Mouse (Mus musculus): Measurements from ENCODE around the gene Fance.

Fance gene

GRCm38 (mm10) chr17:28313212-28313879 lies at the start of gene Fance:
Gene Fance (plus strand): TSS chr17:28313519.
- in situ Hi-C loops (cut with MboI; ENCODE audit: unreplicated experiment in 2 of 2), result no loop called here

GRCm38 (mm10) chr17:28267251-28267650 lies 46.1 kb upstream of the Fance start:
- in situ Hi-C loops (cut with MboI; ENCODE audit: unreplicated experiment in 2 of 2), result no loop called here

DNA sequence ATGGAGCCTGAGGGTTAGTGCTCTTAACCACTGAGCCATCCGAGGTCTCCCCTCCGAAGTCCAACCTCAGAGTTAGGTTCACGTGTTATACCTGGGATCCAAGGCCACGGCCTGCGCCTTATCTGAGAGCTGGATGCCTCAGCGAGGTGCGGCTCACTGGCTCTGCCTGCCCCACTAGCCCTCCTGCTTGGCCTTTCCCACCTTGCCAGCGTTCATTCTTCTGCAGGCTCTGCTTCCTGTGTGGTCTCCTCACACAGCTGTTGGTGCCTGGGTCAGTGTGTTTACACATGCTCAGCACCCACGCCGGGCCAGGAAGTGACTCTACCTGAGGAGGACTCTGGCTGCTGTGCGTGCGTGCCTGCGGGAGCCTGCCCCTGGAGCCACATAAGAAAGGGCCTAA lies 43.2 kb upstream of the Fance start:
- in situ Hi-C loops (cut with MboI; ENCODE audit: unreplicated experiment in 2 of 2), result no loop called here

DNA sequence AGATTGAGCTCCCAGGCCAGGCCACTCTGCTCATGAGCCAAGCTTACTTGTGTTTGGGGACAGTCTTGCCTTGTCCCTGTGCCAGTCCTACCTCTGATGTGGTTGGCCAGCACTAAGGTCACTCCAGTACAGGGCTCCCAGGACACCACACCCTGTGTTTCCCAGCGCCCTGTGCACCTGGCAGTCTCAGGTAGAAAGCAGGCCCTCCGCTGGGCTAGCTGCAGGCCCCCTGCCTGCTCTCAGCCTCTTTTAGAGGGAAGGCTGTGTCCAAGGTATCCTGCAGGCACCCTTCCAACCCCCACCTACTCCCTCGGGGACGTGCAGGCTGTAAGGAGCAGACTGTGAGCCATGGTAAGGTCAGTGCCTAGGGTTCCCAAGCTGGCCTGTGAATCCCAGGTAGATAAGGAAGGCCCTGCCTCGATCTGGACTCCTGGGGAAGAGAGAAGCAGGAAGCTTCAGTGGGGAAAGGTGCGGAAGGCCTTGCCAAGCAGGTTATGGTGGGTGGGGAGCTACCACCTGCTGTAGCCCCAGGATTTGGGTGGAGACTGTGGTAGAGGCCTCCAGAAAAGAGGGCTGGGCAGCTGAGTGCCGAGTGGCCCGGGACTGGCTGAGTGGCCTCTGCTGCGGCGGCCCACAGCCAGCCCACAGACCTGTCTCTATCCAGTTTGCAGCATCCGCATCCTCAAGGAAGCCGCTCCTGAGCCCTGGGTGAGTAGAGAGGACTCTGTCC lies 41.6 kb upstream of the Fance start:
- in situ Hi-C loops (cut with MboI; ENCODE audit: unreplicated experiment in 2 of 2), result no loop called here

- in situ Hi-C loops (cut with MboI; ENCODE audit: unreplicated experiment in 2 of 2), result no loop called here
These were observed 41.0 kb upstream of the Fance start for GRCm38 (mm10) chr17:28272281-28272680.

DNA sequence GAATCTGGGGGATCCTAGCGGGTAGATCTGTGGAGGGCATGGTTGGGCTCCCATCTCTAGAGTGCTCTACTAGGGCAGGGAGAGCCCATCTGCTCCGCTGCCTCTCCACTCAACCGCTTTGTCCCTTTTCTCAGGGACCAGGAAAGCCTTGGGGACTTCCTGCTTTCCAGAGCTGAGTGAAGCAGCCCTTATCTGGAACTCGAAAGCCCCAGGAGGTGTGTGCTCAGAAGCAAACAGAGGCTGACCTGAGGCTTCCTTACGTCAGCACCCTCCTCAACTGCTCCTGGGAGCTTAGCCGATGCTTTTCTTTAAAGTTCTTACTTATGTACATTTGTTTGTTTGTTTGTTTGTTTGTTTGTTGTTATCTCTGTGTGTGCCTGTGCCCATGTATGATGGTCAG lies 40.5 kb upstream of the Fance start:
- in situ Hi-C loops (cut with MboI; ENCODE audit: unreplicated experiment in 2 of 2), result no loop called here

DNA sequence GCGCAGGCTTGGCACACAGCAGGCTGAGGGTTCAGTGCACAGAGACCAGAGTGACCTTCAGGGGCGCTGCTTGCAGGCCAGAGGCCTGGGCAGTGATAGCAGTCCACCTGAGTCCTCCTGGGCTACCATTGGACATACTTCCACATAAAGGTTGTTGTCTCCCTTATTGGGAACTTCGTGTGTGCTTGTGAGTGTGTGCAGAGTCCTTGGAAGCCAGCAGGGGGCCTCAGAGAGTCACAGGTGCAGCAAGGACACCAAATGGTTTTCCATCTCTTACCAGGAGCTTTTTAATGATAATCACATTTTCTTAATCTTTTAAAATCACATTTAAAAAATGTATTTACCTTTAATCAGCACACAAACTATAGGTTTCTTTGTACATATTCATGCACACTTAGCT lies 38.6 kb upstream of the Fance start:
- in situ Hi-C loops (cut with MboI; ENCODE audit: unreplicated experiment in 2 of 2), result no loop called here

GRCm38 (mm10) chr17:28277226-28277625 lies 36.1 kb upstream of the Fance start:
- in situ Hi-C loops (cut with MboI; ENCODE audit: unreplicated experiment in 2 of 2), result no loop called here

DNA sequence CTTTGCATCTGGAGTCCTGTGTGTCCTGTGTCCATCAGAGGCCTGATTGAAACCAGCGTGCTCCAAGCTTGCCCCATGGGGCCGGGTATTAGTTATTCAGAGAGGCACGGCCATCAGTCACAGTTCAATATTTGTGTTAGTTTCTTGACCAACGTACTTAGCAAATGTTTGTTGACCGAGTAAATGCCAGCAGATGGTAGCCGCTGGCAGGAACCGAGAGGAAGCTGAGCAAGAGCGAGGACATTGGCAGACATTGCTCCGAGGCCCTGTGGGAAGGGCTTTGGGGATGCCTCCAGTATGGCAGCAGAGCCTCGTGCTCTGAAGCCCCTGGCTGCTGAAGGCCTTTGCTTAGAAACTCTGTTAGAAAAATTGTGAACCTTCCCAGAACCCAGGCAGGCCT lies 35.6 kb upstream of the Fance start:
- in situ Hi-C loops (cut with MboI; ENCODE audit: unreplicated experiment in 2 of 2), result no loop called here

- in situ Hi-C loops (cut with MboI; ENCODE audit: unreplicated experiment in 2 of 2), result no loop called here
These were observed 35.2 kb upstream of the Fance start for GRCm38 (mm10) chr17:28278156-28278555.

DNA sequence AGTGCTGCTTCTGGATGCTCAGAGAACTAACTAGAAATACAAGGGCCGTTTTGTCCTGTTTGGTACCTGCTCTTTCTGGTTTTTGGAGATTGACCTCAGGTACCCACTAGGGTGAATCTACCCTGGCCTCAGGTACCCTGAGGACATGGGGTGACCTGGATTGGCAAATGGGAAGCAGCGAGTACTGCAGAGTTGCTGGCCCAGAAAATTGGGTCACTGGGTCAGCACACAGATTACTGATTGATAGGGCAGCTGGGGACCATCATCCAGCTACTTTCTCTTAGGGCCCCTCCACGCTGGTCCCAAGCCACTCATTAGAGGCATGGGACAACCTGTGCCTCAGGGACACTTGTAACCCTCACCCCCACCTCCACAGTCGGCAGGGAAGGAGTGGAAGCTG lies 34.1 kb upstream of the Fance start:
- in situ Hi-C loops (cut with MboI; ENCODE audit: unreplicated experiment in 2 of 2), result no loop called here

DNA sequence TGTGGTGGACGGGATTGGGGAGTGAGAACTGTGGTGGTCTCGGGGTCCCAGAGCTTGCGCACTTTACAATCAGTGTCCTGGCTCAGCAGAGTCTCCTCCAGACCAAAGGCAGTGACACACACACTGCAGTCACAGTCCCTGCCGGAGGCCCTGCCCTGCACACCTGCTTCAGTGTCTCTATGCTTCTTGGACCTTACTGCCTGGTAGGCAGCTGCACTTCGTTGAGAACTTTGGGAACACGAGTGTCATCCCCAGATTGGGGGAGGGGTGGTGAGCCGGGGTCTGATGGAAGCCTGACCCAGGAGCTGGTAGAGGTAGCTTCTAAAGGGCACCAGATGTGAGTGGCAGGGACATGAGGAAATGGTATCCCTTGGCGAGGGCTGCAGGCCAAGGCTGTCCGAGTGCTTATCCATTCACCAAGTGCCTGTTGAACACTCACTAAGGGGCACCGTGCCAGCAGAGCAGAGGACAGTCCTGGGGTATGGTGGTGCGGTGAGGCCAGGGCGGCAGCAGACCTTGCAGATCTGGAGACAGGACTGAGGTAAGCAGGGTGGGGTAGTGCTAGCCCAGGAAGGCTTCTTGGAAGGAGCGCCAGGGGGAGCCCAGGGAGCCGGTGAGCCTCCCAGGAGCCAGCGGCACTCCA lies 33.4 kb upstream of the Fance start:
- in situ Hi-C loops (cut with MboI; ENCODE audit: unreplicated experiment in 2 of 2), result no loop called here

GRCm38 (mm10) chr17:28280423-28280800 lies 32.9 kb upstream of the Fance start:
- in situ Hi-C loops (cut with MboI; ENCODE audit: unreplicated experiment in 2 of 2), result no loop called here

GRCm38 (mm10) chr17:28280831-28281377 lies 32.4 kb upstream of the Fance start:
- in situ Hi-C loops (cut with MboI; ENCODE audit: unreplicated experiment in 2 of 2), result no loop called here

DNA sequence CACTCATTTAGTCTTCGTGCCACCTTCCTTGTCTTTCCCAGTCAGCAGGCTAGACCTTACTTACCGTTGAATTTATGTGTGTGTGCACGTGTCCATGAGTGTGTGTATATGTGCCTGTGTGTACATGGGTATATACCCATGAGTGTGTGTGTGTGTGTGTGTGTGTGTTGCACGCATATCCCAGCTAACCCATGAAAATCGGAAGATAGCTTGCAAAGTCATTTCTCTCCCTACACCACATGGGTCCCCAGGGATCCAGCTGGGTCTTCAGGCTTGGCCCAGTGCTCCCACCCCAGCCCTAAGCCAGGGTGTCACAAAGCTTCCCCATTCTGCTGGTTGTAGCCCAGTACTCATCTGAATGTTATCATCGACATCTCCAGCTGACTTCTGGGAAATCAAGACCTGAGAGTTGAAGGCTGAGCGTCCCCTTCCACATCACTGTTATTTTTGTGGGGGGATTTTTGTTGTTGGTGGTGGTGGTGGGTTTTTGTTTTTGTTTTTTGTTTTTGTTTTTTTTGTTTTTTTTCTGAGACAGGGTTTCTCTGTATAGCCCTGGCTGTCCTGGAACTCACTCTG lies 31.4 kb upstream of the Fance start:
- in situ Hi-C loops (cut with MboI; ENCODE audit: unreplicated experiment in 2 of 2), result no loop called here

DNA sequence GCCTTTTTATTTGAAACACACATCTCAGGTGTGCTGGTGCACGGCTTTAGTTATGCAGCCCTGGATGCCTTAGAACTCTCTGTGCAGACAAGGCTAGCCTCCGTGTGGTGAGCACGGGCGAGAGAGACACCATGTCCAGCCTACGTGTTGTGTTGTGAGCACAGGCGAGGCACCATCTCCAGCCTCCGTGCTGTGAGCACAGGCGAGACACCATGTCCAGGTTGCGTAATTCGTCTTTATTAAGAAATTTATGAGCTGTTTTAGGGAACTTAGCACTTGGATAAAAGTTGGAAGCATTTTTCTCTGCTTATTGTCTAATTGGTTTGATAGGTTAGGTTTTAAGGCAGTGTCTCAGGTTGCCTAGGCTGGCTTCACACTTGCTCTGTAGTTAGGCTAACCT lies 30.1 kb upstream of the Fance start:
- in situ Hi-C loops (cut with MboI; ENCODE audit: unreplicated experiment in 2 of 2), result no loop called here

- in situ Hi-C loops (cut with MboI; ENCODE audit: unreplicated experiment in 2 of 2), result no loop called here
These were observed 27.2 kb upstream of the Fance start for GRCm38 (mm10) chr17:28286133-28286532.

GRCm38 (mm10) chr17:28286964-28287363 lies 26.4 kb upstream of the Fance start:
- in situ Hi-C loops (cut with MboI; ENCODE audit: unreplicated experiment in 2 of 2), result no loop called here

DNA sequence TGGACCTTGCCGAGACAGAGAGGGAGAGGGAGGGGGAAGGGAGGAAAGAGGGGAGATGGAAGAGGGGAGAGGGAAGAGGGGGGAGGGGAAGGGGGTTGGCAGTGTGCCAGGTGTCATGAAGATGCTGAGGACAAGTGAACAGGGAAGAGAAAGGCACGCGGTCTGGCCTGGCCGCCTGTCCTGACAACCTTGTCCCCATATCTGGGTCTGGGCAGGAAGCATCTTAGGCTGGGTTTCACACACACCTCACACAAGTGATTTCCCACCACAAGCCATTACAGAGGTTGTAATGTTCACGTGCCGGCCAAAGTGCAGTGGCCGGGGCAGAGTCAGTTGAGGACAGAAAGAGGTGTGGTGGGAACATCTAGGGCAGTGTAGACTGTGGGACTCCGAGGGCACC lies 25.7 kb upstream of the Fance start:
- in situ Hi-C loops (cut with MboI; ENCODE audit: unreplicated experiment in 2 of 2), result no loop called here

DNA sequence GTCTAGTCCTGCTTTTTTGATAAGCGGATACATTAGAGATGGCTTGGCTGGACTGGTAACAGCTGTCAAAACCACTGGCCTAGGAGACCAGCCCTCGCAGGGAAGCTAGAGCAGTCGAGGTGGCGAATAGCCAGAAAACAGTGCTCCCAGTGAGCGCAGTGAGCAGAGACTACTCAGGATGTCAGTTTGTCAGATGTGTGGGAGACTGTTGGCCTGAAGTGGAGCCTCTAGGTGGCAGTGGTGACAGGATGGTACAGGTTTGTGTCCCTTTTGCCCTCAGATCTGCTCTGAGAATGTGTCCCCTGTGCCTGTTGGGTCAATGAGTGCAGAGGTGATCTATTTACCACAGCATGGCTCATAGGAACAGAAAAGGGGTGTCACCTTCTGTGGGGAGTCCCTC lies 25.3 kb upstream of the Fance start:
- in situ Hi-C loops (cut with MboI; ENCODE audit: unreplicated experiment in 2 of 2), result no loop called here

DNA sequence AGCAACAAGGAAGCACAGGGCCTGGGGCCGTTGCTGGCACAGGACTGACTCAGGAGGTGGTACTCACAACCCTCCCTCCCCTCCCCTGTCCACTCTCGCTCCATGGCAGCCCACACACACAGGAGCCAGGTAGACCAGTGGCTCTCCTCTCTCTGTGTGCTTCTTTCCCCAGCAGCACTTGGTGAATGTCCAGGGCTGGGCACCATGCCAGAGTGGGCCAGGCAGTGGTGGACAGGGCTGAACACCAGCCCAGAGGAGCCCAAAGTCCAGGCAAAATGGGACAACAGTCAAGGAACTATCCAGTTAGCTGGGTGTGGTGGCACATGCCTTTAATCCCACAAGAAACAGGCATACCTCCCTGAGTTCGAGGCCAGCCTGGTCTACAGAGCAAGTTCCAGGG lies 23.1 kb upstream of the Fance start:
- in situ Hi-C loops (cut with MboI; ENCODE audit: unreplicated experiment in 2 of 2), result no loop called here

All from v-Abl transformed pro-B cells (cell line).